Mouse (Mus musculus): ENCODE data around the gene Esrrb. TPM values are rescaled to one million over a fixed set of nuclear protein-coding genes. Genes with fewer than 3 reads are reported as not detected.
A peak's percentile ranks its signal among the peaks of the same experiment; 100 is the strongest.

Esrrb gene
- polyA plus RNA-seq, 1 experiment = not detected

GRCm38 (mm10) chr12:86433371-86433821 lies 72.5 kb downstream of the Esrrb start:
- Histone ChIP-seq H3K4me3 (ENCODE audit: insufficient read depth, low read depth, low read length) (peak overlapping the region; percentile 18), H3K27ac (ENCODE audit: insufficient read depth, low read depth, low read length) (no peak overlapping the region), H3K4me1 (ENCODE audit: control insufficient read depth, insufficient read depth, low read length) (peaks cover 3% of the 10 kb centered on the region; the same call in 1 of the 2 replicates)
- TF ChIP-seq CTCF (IDR thresholded peaks at IDR 0.05; ENCODE audit: insufficient read depth, low read depth, low read length) (no peak), POLR2A (IDR thresholded peaks at IDR 0.05; ENCODE audit: insufficient read depth, low read depth, low read length) (no peak)
- WGBS = under 1% methylated on average over 10 of the region's 13 CpGs

DNA sequence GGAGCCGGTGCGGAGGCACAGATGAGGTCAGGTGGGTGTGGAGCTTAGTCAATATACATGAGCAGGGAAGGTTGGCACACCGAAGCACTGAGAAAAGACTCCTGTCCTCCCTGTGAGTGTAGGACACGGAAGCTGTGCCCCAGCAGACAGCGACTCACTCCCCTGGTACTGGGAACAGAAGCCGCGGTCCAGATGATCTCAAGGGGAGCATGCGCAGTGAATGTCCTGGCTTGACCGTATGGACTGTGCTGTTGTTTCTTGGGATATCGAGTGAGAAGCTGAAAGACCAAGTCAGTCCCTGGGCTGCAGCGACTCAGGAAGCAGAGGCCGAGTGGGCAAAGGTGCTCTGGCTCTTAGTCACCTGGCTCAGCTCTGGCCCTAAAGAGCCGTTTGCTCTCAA lies 74.7 kb downstream of the Esrrb start:
- peaks cover 3% of the 10 kb centered on the region; the same call in 1 of the 2 replicates for H3K4me1 ChIP-seq (ENCODE audit: control insufficient read depth, insufficient read depth, low read length)
- no peak overlapping the region for H3K27ac ChIP-seq (ENCODE audit: insufficient read depth, low read depth, low read length)
- TF ChIP-seq POLR2A (IDR thresholded peaks at IDR 0.05; ENCODE audit: insufficient read depth, low read depth, low read length) (no peak), CTCF (IDR thresholded peaks at IDR 0.05; ENCODE audit: insufficient read depth, low read depth, low read length) (no peak)
- 94% methylated on average over 13 of the region's 13 CpGs for WGBS
- H3K4me3 ChIP-seq (ENCODE audit: insufficient read depth, low read depth, low read length) = no peak overlapping the region

DNA sequence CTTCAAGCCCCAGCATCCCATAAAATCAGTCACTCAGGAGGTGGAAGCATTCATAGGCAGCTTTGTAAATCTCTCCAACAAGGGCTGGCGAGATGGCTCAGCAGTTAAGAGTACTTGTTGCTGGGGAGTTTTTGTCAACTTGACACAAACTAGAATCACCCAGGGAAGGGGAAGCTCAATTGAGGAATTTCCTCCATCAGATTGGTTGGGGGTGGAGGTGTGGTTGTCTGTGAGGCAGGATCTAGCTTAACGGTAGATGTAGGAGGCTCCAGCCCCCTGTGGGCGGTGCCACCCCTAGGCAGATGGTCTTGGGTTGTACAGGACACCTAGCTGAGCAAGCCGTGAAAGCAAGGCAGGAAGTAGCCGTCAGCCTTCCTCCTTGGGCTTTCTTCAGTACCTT lies 89.9 kb downstream of the Esrrb start:
- TF ChIP-seq POLR2A (IDR thresholded peaks at IDR 0.05; ENCODE audit: insufficient read depth, low read depth, low read length) (no peak), CTCF (IDR thresholded peaks at IDR 0.05; ENCODE audit: insufficient read depth, low read depth, low read length) (no peak)
- Histone ChIP-seq H3K4me3 (ENCODE audit: insufficient read depth, low read depth, low read length) (no peak overlapping the region), H3K27ac (ENCODE audit: insufficient read depth, low read depth, low read length) (no peak overlapping the region), H3K4me1 (ENCODE audit: control insufficient read depth, insufficient read depth, low read length) (peaks cover 5% of the 10 kb centered on the region)
- 84% methylated on average over 5 of the region's 5 CpGs for WGBS

- TF ChIP-seq CTCF (IDR thresholded peaks at IDR 0.05; ENCODE audit: insufficient read depth, low read depth, low read length) = no peak
- TF ChIP-seq POLR2A (IDR thresholded peaks at IDR 0.05; ENCODE audit: insufficient read depth, low read depth, low read length) = no peak
- H3K4me3 ChIP-seq (ENCODE audit: insufficient read depth, low read depth, low read length) = no peak overlapping the region
- H3K27ac ChIP-seq (ENCODE audit: insufficient read depth, low read depth, low read length) = no peak overlapping the region
- WGBS = 83% methylated on average over 1 of the region's 1 CpGs
- H3K4me1 ChIP-seq (ENCODE audit: control insufficient read depth, insufficient read depth, low read length) = peaks cover 5% of the 10 kb centered on the region
These were observed 94.1 kb downstream of the Esrrb start for GRCm38 (mm10) chr12:86455009-86455408.

DNA sequence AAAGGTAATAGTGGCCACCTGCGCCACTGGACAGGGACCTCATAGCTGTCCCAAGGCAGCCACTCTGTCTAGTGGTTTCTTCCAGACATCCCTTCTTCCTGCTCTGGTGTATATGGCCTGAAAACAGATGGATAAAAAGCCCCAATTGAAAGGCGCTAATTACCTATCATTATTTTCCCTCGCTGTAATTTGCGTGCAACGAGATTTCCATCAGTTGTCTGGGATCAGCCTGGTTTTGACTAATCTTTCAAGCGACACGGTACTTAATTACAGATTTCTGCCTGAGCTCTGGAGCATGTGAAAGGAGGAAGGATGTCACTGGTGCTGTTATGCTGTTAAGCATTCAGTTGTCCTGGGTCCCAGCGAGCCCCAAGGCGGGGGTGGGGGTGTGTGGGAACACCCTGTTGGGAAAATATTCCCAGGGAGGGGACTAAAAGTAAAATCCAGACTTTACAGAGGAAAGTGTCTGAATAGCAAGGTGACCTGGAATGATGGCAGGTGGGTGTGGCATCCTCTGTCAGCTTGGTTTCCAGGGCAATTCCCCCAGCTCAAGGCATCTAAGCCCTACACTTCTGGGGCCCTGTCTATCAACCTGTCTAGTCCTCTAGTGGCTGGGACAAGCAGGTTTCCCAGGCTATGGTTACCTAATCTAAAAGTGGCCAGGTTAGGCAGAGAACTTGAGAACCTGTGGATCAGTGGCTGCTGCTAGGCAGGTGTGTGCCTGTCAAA lies 102.0 kb downstream of the Esrrb start:
- TF ChIP-seq POLR2A (IDR thresholded peaks at IDR 0.05; ENCODE audit: insufficient read depth, low read depth, low read length) (no peak), CTCF (IDR thresholded peaks at IDR 0.05; ENCODE audit: insufficient read depth, low read depth, low read length) (no peak)
- peaks cover 18% of the 10 kb centered on the region for H3K4me1 ChIP-seq (ENCODE audit: control insufficient read depth, insufficient read depth, low read length)
- H3K4me3 ChIP-seq (ENCODE audit: insufficient read depth, low read depth, low read length) = no peak overlapping the region
- WGBS = 26% methylated on average over 9 of the region's 9 CpGs
- no peak overlapping the region for H3K27ac ChIP-seq (ENCODE audit: insufficient read depth, low read depth, low read length)

- no peak overlapping the region for H3K27ac ChIP-seq (ENCODE audit: insufficient read depth, low read depth, low read length)
- WGBS = 94% methylated on average over 1 of the region's 1 CpGs
- no peak overlapping the region for H3K4me3 ChIP-seq (ENCODE audit: insufficient read depth, low read depth, low read length)
- peaks cover 18% of the 10 kb centered on the region for H3K4me1 ChIP-seq (ENCODE audit: control insufficient read depth, insufficient read depth, low read length)
- no peak for TF ChIP-seq CTCF (IDR thresholded peaks at IDR 0.05; ENCODE audit: insufficient read depth, low read depth, low read length)
- TF ChIP-seq POLR2A (IDR thresholded peaks at IDR 0.05; ENCODE audit: insufficient read depth, low read depth, low read length) = no peak
These were observed 103.5 kb downstream of the Esrrb start for GRCm38 (mm10) chr12:86464385-86464784.

DNA sequence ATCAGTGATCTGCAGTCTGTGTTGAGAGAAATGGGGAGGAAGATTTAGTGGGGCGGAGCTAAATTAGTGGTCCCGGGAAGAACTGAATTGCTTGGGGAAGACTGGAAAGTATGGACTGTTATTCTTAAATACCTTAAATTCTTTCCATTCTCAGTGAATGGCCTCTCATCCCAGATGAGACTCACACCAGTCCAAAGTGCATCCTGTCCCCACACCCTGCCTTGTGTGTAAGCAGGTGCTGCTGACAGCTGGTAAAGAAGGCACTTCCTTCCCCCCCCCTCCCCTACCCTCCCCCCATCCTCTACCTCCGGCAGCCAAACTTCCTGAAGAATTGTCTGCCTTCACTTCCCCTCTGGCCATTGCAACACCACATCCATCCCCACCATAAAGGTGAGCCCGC lies 105.3 kb downstream of the Esrrb start:
- 74% methylated on average over 4 of the region's 4 CpGs for WGBS
- H3K4me3 ChIP-seq (ENCODE audit: insufficient read depth, low read depth, low read length) = no peak overlapping the region

DNA sequence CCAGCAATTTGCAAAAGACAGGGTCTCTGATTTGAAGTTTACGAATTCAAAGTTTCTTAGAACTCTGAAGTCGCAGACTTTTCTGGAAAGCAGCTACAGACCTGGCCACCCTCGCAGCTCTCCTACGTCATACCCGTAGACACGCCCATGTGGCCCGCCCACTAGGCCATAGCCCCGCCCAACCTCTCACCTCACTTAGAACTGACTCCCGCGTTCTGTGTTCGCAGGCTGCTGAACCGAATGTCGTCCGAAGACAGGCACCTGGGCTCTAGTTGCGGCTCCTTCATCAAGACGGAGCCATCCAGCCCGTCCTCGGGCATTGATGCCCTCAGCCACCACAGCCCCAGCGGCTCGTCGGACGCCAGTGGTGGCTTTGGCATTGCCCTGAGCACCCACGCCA lies 109.0 kb downstream of the Esrrb start:
- Histone ChIP-seq H3K4me1 (ENCODE audit: control insufficient read depth, insufficient read depth, low read length) (no peaks in the 10 kb centered on the region), H3K27ac (ENCODE audit: insufficient read depth, low read depth, low read length) (no peak overlapping the region), H3K4me3 (ENCODE audit: insufficient read depth, low read depth, low read length) (no peak overlapping the region)
- no peak for TF ChIP-seq POLR2A (IDR thresholded peaks at IDR 0.05; ENCODE audit: insufficient read depth, low read depth, low read length)
- TF ChIP-seq CTCF (IDR thresholded peaks at IDR 0.05; ENCODE audit: insufficient read depth, low read depth, low read length) = no peak
- WGBS = 70% methylated on average over 23 of the region's 23 CpGs

More for the DNA sequence above, 105.3 kb downstream of the Esrrb start:
- Histone ChIP-seq H3K4me1 (ENCODE audit: control insufficient read depth, insufficient read depth, low read length) (peaks cover 18% of the 10 kb centered on the region), H3K27ac (ENCODE audit: insufficient read depth, low read depth, low read length) (no peak overlapping the region)
- TF ChIP-seq CTCF (IDR thresholded peaks at IDR 0.05; ENCODE audit: insufficient read depth, low read depth, low read length) = no peak
- no peak for TF ChIP-seq POLR2A (IDR thresholded peaks at IDR 0.05; ENCODE audit: insufficient read depth, low read depth, low read length)

DNA sequence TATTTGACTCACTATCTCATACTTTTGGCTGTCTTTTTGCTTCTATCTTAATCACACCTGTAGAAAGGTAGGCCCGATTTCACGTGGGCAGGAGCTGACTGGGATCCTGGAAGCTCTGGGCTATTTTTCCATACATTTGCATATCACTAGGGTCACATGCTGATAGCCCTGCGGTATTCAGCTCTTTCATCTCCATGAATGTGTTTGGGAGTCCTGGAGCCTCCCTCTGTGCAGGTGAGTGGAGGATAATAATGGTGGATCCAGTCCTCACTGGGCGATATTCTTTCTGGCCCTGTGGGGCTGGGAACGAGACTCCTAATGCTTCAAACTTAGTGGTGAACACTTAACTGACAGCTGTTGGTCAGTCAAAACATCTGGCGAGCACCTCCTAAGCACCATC lies 110.0 kb downstream of the Esrrb start:
- no peak overlapping the region for H3K27ac ChIP-seq (ENCODE audit: insufficient read depth, low read depth, low read length)
- no peaks in the 10 kb centered on the region for H3K4me1 ChIP-seq (ENCODE audit: control insufficient read depth, insufficient read depth, low read length)
- TF ChIP-seq CTCF (IDR thresholded peaks at IDR 0.05; ENCODE audit: insufficient read depth, low read depth, low read length) = no peak
- H3K4me3 ChIP-seq (ENCODE audit: insufficient read depth, low read depth, low read length) = no peak overlapping the region
- WGBS = 75% methylated on average over 6 of the region's 6 CpGs
